Mouse (Mus musculus) lung, postnatal 36 days (tissue): ENCODE data around the gene Guca2b.
"Not testable (repeated sequence)": the region's sequence is repeated elsewhere in the genome, so short reads cannot be mapped to it uniquely, and the experiment has no call there.

ENCODE experiments used
- DNase-seq: peaks from one replicate; pipeline ENCODE4 v3.0.0; 2022; ENCODE audit warnings: mixed read lengths

Gene Guca2b

GRCm38 (mm10) chr4:119642666-119643065, 16.1 kb downstream of the Guca2b start:
- DNase-seq: no peak

- DNase-seq: no peak
Measured at GRCm38 (mm10) chr4:119638656-119639055, 20.1 kb downstream of the Guca2b start.

- no peak for DNase-seq
Measured at GRCm38 (mm10) chr4:119637946-119638345, 20.8 kb downstream of the Guca2b start.

- DNase-seq: peak; percentile 21
Measured at GRCm38 (mm10) chr4:119637176-119637845, 21.4 kb downstream of the Guca2b start, which contains the start of gene Guca2a. TSS of gene Guca2a (plus strand) at chr4:119637704.

- DNase-seq: no peak
Measured at GRCm38 (mm10) chr4:119636731-119637130, 22.0 kb downstream of the Guca2b start.

- DNase-seq: no peak
Measured at GRCm38 (mm10) chr4:119635686-119636085, 23.1 kb downstream of the Guca2b start.

- no peak for DNase-seq
Measured at GRCm38 (mm10) chr4:119634908-119635660, 23.7 kb downstream of the Guca2b start.

GRCm38 (mm10) chr4:119633948-119634347, 24.8 kb downstream of the Guca2b start:
- no peak for DNase-seq

- DNase-seq: no peak
Measured at GRCm38 (mm10) chr4:119633342-119633741, 25.4 kb downstream of the Guca2b start.

GRCm38 (mm10) chr4:119632721-119633120, 26.0 kb downstream of the Guca2b start:
- DNase-seq: peak; percentile 40

- DNase-seq: peak; percentile 60
Measured at GRCm38 (mm10) chr4:119631115-119631919, 27.4 kb downstream of the Guca2b start.

- DNase-seq: not testable (repeated sequence)
Measured at GRCm38 (mm10) chr4:119628363-119628762, 30.4 kb downstream of the Guca2b start.

GRCm38 (mm10) chr4:119627317-119627716, 31.4 kb downstream of the Guca2b start:
- DNase-seq: no peak

GRCm38 (mm10) chr4:119626876-119627275, 31.9 kb downstream of the Guca2b start:
- no peak for DNase-seq

GRCm38 (mm10) chr4:119626081-119626645, 32.6 kb downstream of the Guca2b start:
- DNase-seq: no peak

GRCm38 (mm10) chr4:119614724-119615123, 44.0 kb downstream of the Guca2b start:
- DNase-seq: no peak

- no peak for DNase-seq
Measured at GRCm38 (mm10) chr4:119614078-119614477, 44.7 kb downstream of the Guca2b start.

GRCm38 (mm10) chr4:119609488-119609887, 49.3 kb downstream of the Guca2b start:
- DNase-seq: peak; percentile 21
